Mouse (Mus musculus) lung, postnatal 0 days (tissue): ENCODE results near the gene Cwf19l1. TPM values are rescaled to one million over a fixed set of nuclear protein-coding genes. Genes with fewer than 3 reads are reported as not detected.

Experiments
- ATAC-seq: fragments of 200-750 bp; cut with Nextera tagmentation; 2 replicates; pipeline ENCODE4 v1.8.0; 2017; ENCODE audit warnings: moderate library complexity
- DNase-seq: peaks from one replicate; pipeline ENCODE4 v3.0.0-alpha.2; 2016; ENCODE audit warnings: low spot score
- H3K27ac ChIP-seq: fragments of 300-500 bp; sonication (generic); 2 replicates; pipeline ENCODE4 v1.5.1; 2014; ENCODE audit warnings: antibody characterized with exemption, mild to moderate bottlenecking, low read length, mixed read lengths
- H3K27me3 ChIP-seq: fragments of 300-500 bp; sonication (generic); replicated peaks from 2 replicates; pipeline ENCODE4 v1.6.1; 2014; ENCODE audit warnings: low read length, mixed read lengths; ENCODE audit not compliant: insufficient read depth
- H3K36me3 ChIP-seq: fragments of 300-500 bp; sonication (generic); 2 replicates; pipeline ENCODE4 v1.6.1; 2014; ENCODE audit warnings: low read length, mixed read lengths; ENCODE audit not compliant: insufficient read depth
- H3K4me1 ChIP-seq: fragments of 300-500 bp; sonication (generic); 2 replicates; pipeline ENCODE4 v1.6.1; 2014; ENCODE audit warnings: antibody characterized with exemption, low read depth, low read length, mixed read lengths; ENCODE audit not compliant: insufficient read depth
- H3K4me2 ChIP-seq: fragments of 300-500 bp; sonication (generic); replicated peaks from 2 replicates; pipeline ENCODE4 v1.6.1; 2014; ENCODE audit warnings: low read depth, mild to moderate bottlenecking, low read length, moderate library complexity, mixed read lengths
- H3K4me3 ChIP-seq: fragments of 300-500 bp; sonication (generic); 2 replicates; pipeline ENCODE4 v1.5.1; 2014; ENCODE audit warnings: low read depth, low read length
- H3K9ac ChIP-seq: fragments of 300-500 bp; sonication (generic); replicated peaks from 2 replicates; pipeline ENCODE4 v1.6.1; 2014; ENCODE audit warnings: low read depth, mild to moderate bottlenecking
- H3K9me3 ChIP-seq: fragments of 300-500 bp; sonication (generic); 2 replicates; pipeline ENCODE4 v1.6.1; 2016; ENCODE audit warnings: low read length, mixed read lengths
- CTCF ChIP-seq: IDR thresholded peaks from 2 replicates; pipeline ENCODE4 v1.5.1; 2016; ENCODE audit warnings: antibody characterized with exemption, mild to moderate bottlenecking
- EP300 ChIP-seq: IDR thresholded peaks from 2 replicates; pipeline ENCODE4 v1.6.1; 2016; ENCODE audit warnings: antibody characterized with exemption, mild to moderate bottlenecking, control low read depth
- WGBS: fragments of 180-500 bp; shearing (Covaris S2); extraction: QIAGEN DNeasy Blood & Tissue Kit; methylation state at CpG from one replicate; pipeline ENCODE4 v1.1.7; 2014; 5-methylcytosine and 5-hydroxymethylcytosine counted together
- polyA plus RNA-seq: library from polyadenylated mRNA; unstranded; fragments of >200 nt; fragmentation: Nextera tagmentation; extraction: Ambion mirVana; gene quantifications from 2 replicates; pipeline ENCODE4 v1.2.1, GENCODE M21; 2015

The Cwf19l1 gene
- polyA plus RNA-seq, 1 experiment from 2014 or later = 14.2 TPM

DNA sequence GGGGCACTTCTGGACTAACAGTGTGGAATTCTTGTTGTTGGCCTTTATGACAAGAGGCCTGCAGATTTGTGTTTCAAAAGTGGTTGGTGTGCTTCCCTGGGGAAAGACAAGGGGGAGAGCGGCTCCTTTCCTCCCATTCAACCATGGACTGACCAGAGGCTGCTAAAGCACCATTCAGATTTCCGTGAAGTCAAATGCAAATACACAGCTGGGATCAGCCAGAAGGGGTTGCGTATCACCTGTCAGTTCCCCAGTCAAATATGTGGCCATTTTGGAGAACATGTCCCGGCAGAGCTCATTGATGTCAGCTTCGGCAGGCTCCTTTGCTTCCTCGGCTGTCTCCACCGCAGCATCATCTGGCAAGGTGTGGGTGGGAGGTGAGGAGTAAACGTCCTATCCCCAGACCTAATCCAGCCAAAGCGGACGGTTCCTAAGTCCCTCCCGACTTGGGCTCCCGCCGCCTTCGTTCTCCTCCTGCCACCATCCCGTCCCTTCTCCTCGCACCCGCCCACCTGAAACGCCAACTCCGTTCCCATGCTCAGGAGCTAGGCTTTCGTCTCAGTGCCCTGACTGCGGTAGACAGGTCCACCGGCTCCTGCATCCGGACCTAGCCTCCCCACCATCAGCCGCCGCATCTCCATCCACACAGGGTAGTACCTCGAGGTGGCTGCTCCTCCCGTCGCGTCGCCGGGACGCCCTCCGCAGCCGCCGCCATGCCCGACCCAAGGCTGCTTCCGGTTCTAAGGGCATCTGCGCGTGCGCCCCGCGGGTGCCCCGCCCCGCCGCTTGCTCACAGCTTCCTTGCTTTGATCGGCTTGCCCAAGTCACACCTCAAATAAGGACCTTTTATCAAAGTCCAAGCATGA is 10.3 kb upstream of the Cwf19l1 start, which contains the start of gene Bloc1s2:
Gene Bloc1s2 (minus strand): TSS at position 745 of the 866 bp plus-strand sequence.
- Histone ChIP-seq H3K27me3 (no peaks in the 10 kb centered on the region), H3K4me2 (peak within 1 kb of the TSS; percentile 79), H3K4me3 (peak within 1 kb of the TSS; percentile 71), H3K9ac (peak within 1 kb of the TSS; percentile 44; the same call in 1 of the 2 replicates), H3K36me3 (peaks cover 11% of the 10 kb centered on the region; the same call in 1 of the 2 replicates), H3K27ac (no peak within 1 kb of the TSS), H3K4me1 (peaks cover 5% of the 10 kb centered on the region; the same call in 1 of the 2 replicates), H3K9me3 (no peaks in the 10 kb centered on the region)
- DNase-seq = peak; percentile 89
- WGBS = 2% methylated on average over 46 of the region's 46 CpGs
- no peak for TF ChIP-seq EP300
- TF ChIP-seq CTCF = no peak
- ATAC-seq = peak; percentile 93

DNA sequence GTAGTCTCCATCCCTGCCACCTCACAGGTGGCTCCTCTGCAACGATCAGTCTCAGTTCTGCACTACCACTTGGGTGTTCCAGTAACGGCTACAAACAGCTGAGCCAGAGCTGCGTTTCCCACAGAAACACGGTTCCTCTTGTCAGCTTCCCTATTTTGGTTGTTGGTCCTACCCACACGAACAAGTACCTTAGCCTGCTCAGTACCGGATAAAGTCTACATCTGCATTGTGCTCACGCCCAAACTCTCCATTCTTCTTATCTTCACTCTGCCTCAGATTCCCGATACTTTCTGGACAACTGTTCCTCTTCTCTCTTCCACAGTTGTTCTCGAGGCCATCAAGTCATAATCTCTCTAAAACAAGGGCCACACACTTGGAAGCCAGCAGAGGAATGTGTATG is 8.7 kb upstream of the Cwf19l1 start:
- DNase-seq (no peak), ATAC-seq (no peak)
- H3K27ac ChIP-seq = no peak overlapping the region
- no peaks in the 10 kb centered on the region for H3K9me3 ChIP-seq
- no peak overlapping the region for H3K9ac ChIP-seq
- no peaks in the 10 kb centered on the region for H3K27me3 ChIP-seq
- no peak for TF ChIP-seq CTCF
- no peak for TF ChIP-seq EP300
- H3K4me1 ChIP-seq = peaks cover 5% of the 10 kb centered on the region; the same call in 1 of the 2 replicates
- H3K36me3 ChIP-seq = peaks cover 11% of the 10 kb centered on the region; the same call in 1 of the 2 replicates
- WGBS = 71% methylated on average over 9 of the region's 9 CpGs
- H3K4me3 ChIP-seq = no peak overlapping the region
- no peak overlapping the region for H3K4me2 ChIP-seq

GRCm38 (mm10) chr19:44135960-44136485 is 347 bp upstream of the Cwf19l1 start:
- H3K4me1 ChIP-seq = no peaks in the 10 kb centered on the region
- H3K9me3 ChIP-seq = no peaks in the 10 kb centered on the region
- H3K4me3 ChIP-seq = peak overlapping the region; percentile 90
- ATAC-seq = peak; percentile 14
- H3K36me3 ChIP-seq = peaks cover 7% of the 10 kb centered on the region; the same call in 1 of the 2 replicates
- TF ChIP-seq EP300 (no peak), CTCF (no peak)
- 30% methylated on average over 7 of the region's 7 CpGs for WGBS
- DNase-seq = no peak
- no peaks in the 10 kb centered on the region for H3K27me3 ChIP-seq
- no peak overlapping the region for H3K27ac ChIP-seq
- H3K9ac ChIP-seq = no peak overlapping the region; the same call in 1 of the 2 replicates
- peak overlapping the region; percentile 51 for H3K4me2 ChIP-seq

- Histone ChIP-seq H3K27ac (no peak overlapping the region), H3K4me1 (no peaks in the 10 kb centered on the region), H3K4me2 (no peak overlapping the region), H3K4me3 (no peak overlapping the region), H3K36me3 (no peaks in the 10 kb centered on the region), H3K9ac (no peak overlapping the region), H3K27me3 (no peaks in the 10 kb centered on the region), H3K9me3 (no peaks in the 10 kb centered on the region)
- no peak for DNase-seq
- 81% methylated on average over 5 of the region's 5 CpGs for WGBS
- ATAC-seq = no peak
- no peak for TF ChIP-seq CTCF
- no peak for TF ChIP-seq EP300
Measured at GRCm38 (mm10) chr19:44132917-44133316, 2.8 kb downstream of the Cwf19l1 start.

DNA sequence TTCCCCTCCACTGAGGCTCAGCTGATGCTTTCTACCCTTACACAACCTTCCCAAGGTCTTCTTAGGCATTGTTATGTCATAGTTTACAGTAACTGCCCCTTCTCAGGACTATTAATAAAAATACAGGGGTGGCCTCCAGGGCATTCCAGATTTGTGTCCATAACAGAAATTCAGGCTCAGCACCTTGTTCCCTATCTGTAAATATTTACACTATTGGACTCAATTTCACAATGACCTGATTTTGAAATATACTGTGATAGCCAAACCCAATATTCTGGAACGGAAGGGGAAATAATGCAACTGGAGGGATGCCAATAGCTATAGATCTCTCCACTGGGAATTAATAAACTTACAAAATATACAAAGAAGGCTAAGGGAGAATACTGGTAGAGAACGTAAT is 7.1 kb downstream of the Cwf19l1 start:
- Histone ChIP-seq H3K4me2 (no peak overlapping the region), H3K4me3 (no peak overlapping the region), H3K4me1 (no peaks in the 10 kb centered on the region), H3K36me3 (peaks cover 25% of the 10 kb centered on the region), H3K27ac (no peak overlapping the region), H3K9ac (no peak overlapping the region), H3K27me3 (no peaks in the 10 kb centered on the region), H3K9me3 (no peaks in the 10 kb centered on the region)
- no peak for TF ChIP-seq EP300
- TF ChIP-seq CTCF = no peak
- WGBS = 50% methylated on average over 2 of the region's 2 CpGs
- no peak for ATAC-seq
- no peak for DNase-seq

DNA sequence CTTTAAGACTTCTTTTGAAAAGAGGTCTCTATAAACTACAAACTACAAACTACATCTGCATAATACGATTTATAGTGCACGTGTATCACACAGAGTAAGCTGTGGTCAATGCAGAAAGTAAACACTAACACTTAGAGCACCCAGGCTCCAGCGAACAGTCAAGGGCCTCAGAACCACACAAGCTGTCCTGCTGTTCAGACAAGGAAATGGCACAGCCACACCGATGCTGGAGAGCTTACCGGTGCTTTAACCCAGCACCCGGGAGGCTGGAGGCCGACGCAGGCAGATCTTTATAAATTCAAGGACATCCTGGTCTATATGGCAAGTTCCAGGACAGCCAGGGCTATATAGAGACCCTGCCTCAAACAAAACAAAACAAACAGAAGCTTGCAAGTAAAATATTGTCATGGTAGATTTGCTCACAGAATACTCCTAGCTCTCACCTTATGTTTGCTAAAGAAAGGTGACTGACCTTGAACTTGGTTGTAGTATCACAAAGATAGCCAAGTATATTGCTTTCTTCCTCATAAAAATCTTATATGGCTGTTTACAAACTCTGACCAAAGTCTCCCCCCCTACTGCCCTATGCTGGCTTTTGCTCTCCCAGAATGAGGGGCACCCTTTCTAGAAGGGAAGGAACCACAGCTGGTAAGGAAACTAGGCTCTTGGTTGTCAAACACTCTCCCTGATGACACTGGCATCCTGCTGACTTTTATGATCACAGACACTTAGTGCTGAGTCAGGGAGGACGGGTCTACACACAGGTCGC is 7.8 kb downstream of the Cwf19l1 start:
- no peak overlapping the region for H3K27ac ChIP-seq
- ATAC-seq (no peak), DNase-seq (no peak)
- no peaks in the 10 kb centered on the region for H3K9me3 ChIP-seq
- WGBS = 91% methylated on average over 10 of the region's 10 CpGs
- H3K4me2 ChIP-seq = no peak overlapping the region
- no peak overlapping the region for H3K9ac ChIP-seq
- H3K27me3 ChIP-seq = no peaks in the 10 kb centered on the region
- H3K36me3 ChIP-seq = peaks cover 32% of the 10 kb centered on the region
- H3K4me1 ChIP-seq = no peaks in the 10 kb centered on the region
- H3K4me3 ChIP-seq = no peak overlapping the region
- TF ChIP-seq CTCF (no peak), EP300 (no peak)
